Mouse (Mus musculus) hindbrain, embryonic 12.5 days (tissue): Measurements from ENCODE around the gene Cenpc1. TPM values are rescaled to one million over a fixed set of nuclear protein-coding genes. Genes with fewer than 3 reads are reported as not detected.

Source experiments
- ATAC-seq: fragments of 200-750 bp; cut with Nextera tagmentation; 2 replicates; pipeline ENCODE4 v1.8.0; 2017; ENCODE audit warnings: moderate TSS enrichment; ENCODE audit not compliant: low FRiP score
- H3K27ac ChIP-seq: fragments of 300-500 bp; sonication (generic); 2 replicates; pipeline ENCODE4 v1.5.1; 2016; ENCODE audit warnings: mild to moderate bottlenecking
- H3K27me3 ChIP-seq: fragments of 300-500 bp; sonication (generic); 2 replicates; pipeline ENCODE4 v1.6.1; 2016; ENCODE audit warnings: mild to moderate bottlenecking
- H3K36me3 ChIP-seq: fragments of 300-500 bp; sonication (generic); 2 replicates; pipeline ENCODE4 v1.6.1; 2016; ENCODE audit warnings: mild to moderate bottlenecking
- H3K4me1 ChIP-seq: fragments of 300-500 bp; sonication (generic); 2 replicates; pipeline ENCODE4 v1.6.1; 2016
- H3K4me2 ChIP-seq: fragments of 300-500 bp; sonication (generic); replicated peaks from 2 replicates; pipeline ENCODE4 v1.6.1; 2016; ENCODE audit warnings: mild to moderate bottlenecking
- H3K4me3 ChIP-seq: fragments of 300-500 bp; sonication (generic); 2 replicates; pipeline ENCODE4 v1.5.1; 2016; ENCODE audit warnings: mild to moderate bottlenecking
- H3K9ac ChIP-seq: fragments of 300-500 bp; sonication (generic); 2 replicates; pipeline ENCODE4 v1.6.1; 2016; ENCODE audit warnings: mild to moderate bottlenecking, moderate library complexity
- H3K9me3 ChIP-seq: fragments of 300-500 bp; sonication (generic); replicated peaks from 2 replicates; pipeline ENCODE4 v1.6.1; 2016; ENCODE audit warnings: mild to moderate bottlenecking
- WGBS: fragments of 180-500 bp; shearing (Covaris S2); methylation state at CpG from one replicate; pipeline ENCODE4 v1.1.7; 2016; 5-methylcytosine and 5-hydroxymethylcytosine counted together
- polyA plus RNA-seq: library from polyadenylated mRNA; unstranded; fragments of >200 nt; fragmentation: Nextera tagmentation; extraction: Ambion mirVana; gene quantifications from 2 replicates; pipeline ENCODE4 v1.2.1, GENCODE M21; 2016

Cenpc1 gene
- polyA plus RNA-seq, 1 experiment from 2014 or later: 44.8 TPM

DNA sequence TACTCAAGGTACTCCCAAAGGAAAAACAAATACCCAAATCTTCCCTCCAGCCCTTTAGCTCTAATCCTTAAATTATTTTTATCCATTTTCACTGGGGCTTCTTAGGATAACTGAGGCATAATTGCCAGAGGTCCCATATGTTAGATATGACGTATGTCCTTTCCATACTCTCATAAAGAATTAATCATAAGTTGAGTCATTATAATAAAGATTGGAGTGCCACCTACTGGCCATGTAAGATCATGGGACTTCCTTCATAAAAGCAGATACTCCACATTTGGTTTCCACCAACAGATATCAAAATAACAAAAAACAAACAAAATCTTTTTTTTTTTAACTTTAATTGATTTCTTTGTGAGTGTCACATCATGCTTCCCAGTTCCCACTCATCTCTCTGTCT is 73.3 kb downstream of the Cenpc1 start:
- H3K9me3 ChIP-seq: no peaks in the 10 kb centered on the region
- WGBS: 20% methylated on average over 1 of the region's 1 CpGs
- no peak for ATAC-seq
- no peaks in the 10 kb centered on the region for H3K27me3 ChIP-seq
- H3K27ac ChIP-seq: no peak overlapping the region
- no peak overlapping the region for H3K9ac ChIP-seq
- H3K4me1 ChIP-seq: no peaks in the 10 kb centered on the region
- no peak overlapping the region for H3K4me3 ChIP-seq
- no peak overlapping the region for H3K4me2 ChIP-seq
- H3K36me3 ChIP-seq: no peaks in the 10 kb centered on the region

DNA sequence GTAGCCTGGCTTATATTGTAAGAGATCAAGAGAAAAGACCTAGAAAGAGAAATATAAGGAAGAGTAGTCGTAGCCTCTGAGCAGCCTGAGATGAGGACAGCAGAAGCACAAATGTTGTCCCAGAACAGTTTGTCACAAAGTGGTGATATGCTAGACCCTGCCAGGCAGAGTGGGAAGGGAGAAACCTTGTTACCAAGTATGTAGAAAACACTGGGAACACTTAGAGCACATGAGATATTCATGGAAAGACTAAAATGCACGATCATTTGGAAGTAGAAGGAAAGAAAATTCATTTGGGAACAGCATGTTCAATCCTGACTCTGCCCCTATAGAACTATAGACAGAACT is 77.9 kb downstream of the Cenpc1 start:
- no peaks in the 10 kb centered on the region for H3K9me3 ChIP-seq
- no peak overlapping the region for H3K4me2 ChIP-seq
- H3K4me1 ChIP-seq: no peaks in the 10 kb centered on the region
- WGBS: 85% methylated on average over 2 of the region's 2 CpGs
- no peak overlapping the region for H3K9ac ChIP-seq
- H3K36me3 ChIP-seq: no peaks in the 10 kb centered on the region
- H3K27me3 ChIP-seq: no peaks in the 10 kb centered on the region
- no peak overlapping the region for H3K27ac ChIP-seq
- H3K4me3 ChIP-seq: no peak overlapping the region
- ATAC-seq: no peak

DNA sequence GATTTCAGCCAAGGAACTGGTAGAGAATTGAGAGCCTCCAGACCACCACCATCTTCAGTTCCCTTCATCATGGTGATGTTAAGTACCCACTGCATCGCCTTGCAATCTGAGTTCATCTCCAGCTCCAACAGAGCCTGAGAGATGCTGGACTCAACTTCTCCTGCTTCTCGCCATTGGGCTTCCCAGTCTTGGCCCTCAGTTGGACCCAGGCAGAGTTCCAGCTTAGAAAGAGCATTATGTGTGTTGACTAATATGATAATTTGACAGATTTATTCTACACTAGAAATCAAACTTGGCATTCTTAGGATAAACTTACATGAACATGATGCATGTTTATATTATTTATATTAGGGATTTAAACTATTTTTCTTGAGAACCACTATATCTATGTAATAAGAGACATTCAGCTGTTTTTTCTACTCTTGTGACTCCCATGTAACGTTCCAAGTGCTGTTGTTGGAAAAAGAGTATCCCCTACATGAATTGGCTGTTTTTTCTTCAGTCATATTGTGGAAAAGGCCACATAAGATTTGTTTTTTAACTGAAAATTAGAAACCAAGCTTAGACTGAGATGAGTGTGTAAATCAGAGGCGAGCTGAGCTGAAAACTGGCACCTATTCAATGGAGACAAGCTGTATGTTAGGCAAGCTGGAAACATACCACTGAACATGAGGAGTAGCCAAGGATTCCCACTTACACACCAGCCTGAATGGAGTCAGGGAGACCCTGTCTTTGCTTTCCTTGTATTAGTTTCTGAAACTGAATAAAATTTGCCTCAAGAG is 78.5 kb downstream of the Cenpc1 start:
- no peaks in the 10 kb centered on the region for H3K9me3 ChIP-seq
- H3K27me3 ChIP-seq: no peaks in the 10 kb centered on the region
- no peak overlapping the region for H3K9ac ChIP-seq
- H3K4me2 ChIP-seq: no peak overlapping the region
- no peak for ATAC-seq
- H3K36me3 ChIP-seq: no peaks in the 10 kb centered on the region
- no peak overlapping the region for H3K27ac ChIP-seq
- WGBS: 79% methylated on average over 4 of the region's 4 CpGs
- H3K4me1 ChIP-seq: no peaks in the 10 kb centered on the region
- no peak overlapping the region for H3K4me3 ChIP-seq

DNA sequence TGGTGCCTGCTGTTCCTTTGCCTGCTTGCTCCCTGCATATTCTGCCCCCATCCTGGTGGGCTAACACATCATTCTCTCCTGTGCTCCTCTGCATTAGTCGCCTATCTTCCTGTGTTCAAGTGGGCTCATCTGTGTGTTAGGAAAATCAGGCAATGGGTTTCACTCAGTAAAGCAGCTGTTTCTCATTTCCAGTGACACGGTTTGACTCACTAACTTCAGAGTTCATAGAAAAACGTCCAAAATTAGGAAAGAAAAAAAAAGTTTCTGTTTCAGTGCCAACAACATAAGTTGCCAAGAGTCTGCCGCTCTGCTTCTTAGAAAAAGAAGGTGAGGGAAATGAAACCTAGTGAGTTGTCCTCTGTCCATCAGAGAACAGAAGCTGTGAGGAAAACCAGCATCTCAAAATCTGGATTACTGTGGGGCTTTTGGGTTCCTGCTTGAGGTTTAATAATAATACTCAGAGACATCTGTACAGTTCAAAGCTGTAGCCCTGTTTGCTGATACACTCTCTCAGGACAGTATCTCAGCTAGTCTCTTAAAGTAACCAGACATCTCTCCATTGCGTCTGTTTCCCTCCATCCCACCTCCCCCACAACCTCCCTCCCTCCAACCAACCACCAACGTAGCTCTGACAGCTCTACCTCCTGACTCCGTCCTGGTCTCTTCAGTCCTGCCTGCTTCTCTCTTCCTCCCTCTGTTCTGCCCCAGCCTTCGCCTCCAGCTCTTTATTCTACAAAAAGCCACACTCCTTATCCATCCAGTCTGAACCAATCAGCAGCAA is 87.5 kb downstream of the Cenpc1 start:
- Histone ChIP-seq H3K4me3 (no peak overlapping the region), H3K4me2 (no peak overlapping the region), H3K27ac (no peak overlapping the region), H3K36me3 (no peaks in the 10 kb centered on the region), H3K27me3 (no peaks in the 10 kb centered on the region), H3K9ac (no peak overlapping the region), H3K4me1 (no peaks in the 10 kb centered on the region), H3K9me3 (no peaks in the 10 kb centered on the region)
- ATAC-seq: no peak
- whole genome bisulfite sequencing: 69% methylated on average over 8 of the region's 8 CpGs

DNA sequence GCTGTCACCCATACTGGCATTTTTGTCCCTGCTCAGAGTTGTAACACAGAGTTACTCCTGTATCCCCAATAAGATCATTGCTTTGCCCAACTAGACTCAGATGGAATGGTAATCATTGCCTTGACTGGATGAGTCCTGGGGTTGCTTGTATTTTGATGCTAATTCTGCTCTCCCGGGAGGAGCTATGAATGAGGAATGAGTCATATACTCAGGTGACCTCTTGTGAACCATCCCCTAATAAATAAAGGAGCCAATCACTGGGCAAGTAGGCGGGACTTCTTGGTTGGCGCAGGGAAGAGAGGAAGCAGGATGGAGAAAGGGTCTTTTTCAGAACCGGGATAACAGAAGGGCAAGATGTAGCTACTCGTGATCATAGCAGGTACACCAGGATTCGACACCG is 102.6 kb downstream of the Cenpc1 start:
- Histone ChIP-seq H3K36me3 (no peaks in the 10 kb centered on the region), H3K27ac (no peak overlapping the region), H3K9me3 (no peaks in the 10 kb centered on the region), H3K4me1 (no peaks in the 10 kb centered on the region), H3K4me3 (no peak overlapping the region), H3K27me3 (no peaks in the 10 kb centered on the region), H3K4me2 (no peak overlapping the region), H3K9ac (no peak overlapping the region)
- no peak for ATAC-seq
- 77% methylated on average over 7 of the region's 7 CpGs for WGBS

Other genes with a start within 250 kb of the Cenpc1 start
- 0.22 and 0.40 TPM in 2 replicates for gene Stap1, start 6.2 kb upstream of the Cenpc1 start, polyA plus RNA-seq
- 21.1 and 21.3 TPM in 2 replicates for gene Uba6, start 107.2 kb upstream of the Cenpc1 start, polyA plus RNA-seq
- gene Gnrhr, start 132.3 kb upstream of the Cenpc1 start, polyA plus RNA-seq: not detected in 2 replicates
- not detected in 2 replicates for gene Tmprss11c, start 223.7 kb upstream of the Cenpc1 start, polyA plus RNA-seq